Mouse (Mus musculus): ENCODE results near the gene Large1. TPM values are rescaled to one million over a fixed set of nuclear protein-coding genes. Genes with fewer than 3 reads are reported as not detected.

Large1 gene
- polyA plus RNA-seq, 1 experiment from 2014 or later: 9.6 TPM

DNA sequence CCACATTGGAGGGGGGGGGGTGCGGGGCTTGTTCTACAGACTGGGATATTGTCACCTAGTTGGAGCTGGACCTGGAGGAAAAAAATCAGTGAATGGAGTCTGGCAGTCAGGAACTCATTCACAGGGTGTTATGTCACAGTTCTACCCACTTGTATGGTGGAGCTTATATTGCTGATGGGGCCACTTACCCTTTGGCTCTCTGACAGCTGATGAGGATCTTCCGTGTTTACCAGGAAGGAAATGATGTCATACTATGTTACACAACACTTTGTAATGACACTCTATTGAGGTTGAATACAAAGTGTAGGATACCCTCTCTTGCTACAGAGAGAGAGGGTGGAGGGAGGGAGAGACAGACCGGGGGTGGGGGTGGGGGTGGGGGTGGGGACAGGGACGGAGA, 517.5 kb downstream of the Large1 start:
- H3K36me3 ChIP-seq: peaks cover 15% of the 10 kb centered on the region
- no peak overlapping the region for H3K4me2 ChIP-seq
- ATAC-seq (ENCODE audit: insufficient number of reproducible peaks, insufficient read depth, low FRiP score, low TSS enrichment, low read depth): no peak
- H3K4me1 ChIP-seq: no peaks in the 10 kb centered on the region
- H3K27me3 ChIP-seq: no peaks in the 10 kb centered on the region
- H3K4me3 ChIP-seq: no peak overlapping the region
- 87% methylated on average over 4 of the region's 4 CpGs for WGBS
- H3K27ac ChIP-seq: no peak overlapping the region
- no peaks in the 10 kb centered on the region for H3K9me3 ChIP-seq
- H3K9ac ChIP-seq: no peak overlapping the region

DNA sequence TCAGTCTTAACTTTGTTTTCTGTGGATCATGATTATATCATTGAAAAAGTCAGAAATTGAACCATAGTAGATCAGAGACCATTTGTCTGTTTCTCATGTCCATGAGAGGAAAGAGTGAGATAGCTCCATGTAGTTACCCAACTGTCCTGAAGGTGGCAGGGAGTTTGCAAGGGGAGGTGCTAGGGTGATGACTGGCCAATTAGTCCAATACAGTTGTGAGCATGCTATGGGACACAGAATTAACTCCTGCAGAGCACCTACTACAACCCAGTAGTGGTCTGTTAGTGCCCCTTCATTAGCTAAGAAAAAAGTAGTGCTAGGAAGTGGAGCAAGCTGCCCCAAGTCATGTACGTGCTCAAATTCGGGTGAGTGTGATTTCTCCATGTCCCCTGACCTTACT, 520.2 kb downstream of the Large1 start:
- no peak overlapping the region for H3K4me2 ChIP-seq
- no peaks in the 10 kb centered on the region for H3K9me3 ChIP-seq
- no peak for ATAC-seq (ENCODE audit: insufficient number of reproducible peaks, insufficient read depth, low FRiP score, low TSS enrichment, low read depth)
- H3K36me3 ChIP-seq: peaks cover 15% of the 10 kb centered on the region
- H3K9ac ChIP-seq: no peak overlapping the region
- WGBS: 77% methylated on average over 2 of the region's 2 CpGs
- H3K27ac ChIP-seq: no peak overlapping the region
- H3K4me3 ChIP-seq: no peak overlapping the region
- H3K27me3 ChIP-seq: no peaks in the 10 kb centered on the region
- no peaks in the 10 kb centered on the region for H3K4me1 ChIP-seq

DNA sequence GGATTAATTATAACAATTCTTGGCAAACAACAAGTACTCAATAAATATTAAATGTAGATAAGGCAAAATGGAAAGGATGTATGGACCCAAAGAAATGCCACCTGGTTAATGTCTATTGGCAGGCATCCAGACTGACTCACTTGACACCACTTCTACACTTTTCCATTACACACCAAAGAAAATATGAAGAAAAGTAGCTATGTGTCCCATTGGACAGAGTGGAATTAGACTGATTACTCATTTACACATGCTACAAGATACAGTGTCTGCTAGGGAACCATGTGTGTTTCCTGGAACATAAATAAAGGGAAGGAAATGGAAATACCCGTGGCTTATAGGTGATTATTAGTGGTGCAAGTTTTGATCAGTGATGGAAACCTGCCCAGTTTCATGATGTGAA, 521.0 kb downstream of the Large1 start:
- no peaks in the 10 kb centered on the region for H3K27me3 ChIP-seq

DNA sequence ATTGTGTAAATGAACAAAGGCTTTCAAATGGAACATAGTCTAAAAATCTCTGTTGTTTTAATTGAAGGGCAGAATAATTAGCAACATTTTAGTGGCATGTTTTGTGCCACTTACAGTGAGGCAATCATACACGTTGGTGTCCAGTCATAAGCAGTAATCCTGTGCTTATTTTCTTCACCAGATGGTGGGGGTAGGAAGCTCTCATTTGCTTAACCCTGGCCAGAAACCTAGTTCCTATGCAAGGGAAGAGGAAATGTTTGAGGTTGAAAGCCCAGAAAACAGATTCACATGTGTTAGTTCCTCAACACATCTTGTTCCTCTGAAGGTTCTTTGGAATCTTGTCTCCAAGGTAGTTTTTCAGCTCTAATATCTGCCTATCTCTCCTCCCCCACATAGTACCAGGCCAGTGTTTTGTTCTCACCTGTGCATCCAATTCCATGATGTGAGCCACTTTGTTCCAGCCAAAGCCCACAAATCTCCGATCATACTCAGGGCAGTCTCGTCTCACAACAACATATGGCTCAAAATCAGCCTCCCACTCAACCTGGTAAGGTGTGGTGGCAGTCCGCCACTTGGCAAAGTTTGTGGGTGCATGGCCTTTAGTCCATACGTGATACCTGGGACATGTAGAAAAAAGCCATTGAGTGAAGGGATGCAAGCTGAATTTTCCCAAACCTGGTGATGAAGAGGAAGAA, 535.5 kb downstream of the Large1 start:
- no peaks in the 10 kb centered on the region for H3K9me3 ChIP-seq
- H3K4me1 ChIP-seq: no peaks in the 10 kb centered on the region
- no peak overlapping the region for H3K4me3 ChIP-seq
- WGBS: 84% methylated on average over 5 of the region's 5 CpGs
- no peak overlapping the region for H3K4me2 ChIP-seq
- peaks cover 23% of the 10 kb centered on the region for H3K36me3 ChIP-seq
- no peak overlapping the region for H3K27ac ChIP-seq
- ATAC-seq (ENCODE audit: insufficient number of reproducible peaks, insufficient read depth, low FRiP score, low TSS enrichment, low read depth): no peak
- H3K9ac ChIP-seq: no peak overlapping the region
- H3K27me3 ChIP-seq: no peaks in the 10 kb centered on the region

More for the DNA sequence above, 521.0 kb downstream of the Large1 start:
- H3K36me3 ChIP-seq: peaks cover 8% of the 10 kb centered on the region
- no peak overlapping the region for H3K4me3 ChIP-seq
- H3K4me2 ChIP-seq: no peak overlapping the region
- no peak overlapping the region for H3K27ac ChIP-seq
- no peaks in the 10 kb centered on the region for H3K4me1 ChIP-seq
- H3K9ac ChIP-seq: no peak overlapping the region
- no peak for ATAC-seq (ENCODE audit: insufficient number of reproducible peaks, insufficient read depth, low FRiP score, low TSS enrichment, low read depth)
- WGBS: 83% methylated on average over 1 of the region's 1 CpGs
- H3K9me3 ChIP-seq: no peaks in the 10 kb centered on the region

DNA sequence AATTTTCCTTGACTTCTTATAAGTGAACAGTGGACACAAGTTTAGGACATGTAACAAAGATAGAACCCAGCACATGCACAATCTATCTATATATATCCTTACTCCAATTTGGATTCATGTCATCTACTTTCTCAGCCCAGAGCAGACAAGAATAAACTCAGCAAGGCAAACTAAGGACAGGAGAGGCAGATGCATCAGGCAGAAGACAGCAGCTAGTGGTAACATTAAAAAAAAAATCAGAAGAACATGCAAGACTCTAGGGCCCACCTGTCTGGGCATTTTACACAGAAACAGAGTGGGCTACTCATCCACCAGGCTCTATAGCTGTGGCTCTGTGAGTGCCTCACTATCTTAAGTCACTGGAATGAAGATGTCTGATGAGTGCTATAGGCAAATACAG, 536.7 kb downstream of the Large1 start:
- Histone ChIP-seq H3K36me3 (peaks cover 18% of the 10 kb centered on the region), H3K4me2 (no peak overlapping the region), H3K4me3 (no peak overlapping the region), H3K27ac (no peak overlapping the region), H3K27me3 (no peaks in the 10 kb centered on the region), H3K9ac (no peak overlapping the region), H3K4me1 (no peaks in the 10 kb centered on the region), H3K9me3 (no peaks in the 10 kb centered on the region)
- ATAC-seq (ENCODE audit: insufficient number of reproducible peaks, insufficient read depth, low FRiP score, low TSS enrichment, low read depth): no peak

DNA sequence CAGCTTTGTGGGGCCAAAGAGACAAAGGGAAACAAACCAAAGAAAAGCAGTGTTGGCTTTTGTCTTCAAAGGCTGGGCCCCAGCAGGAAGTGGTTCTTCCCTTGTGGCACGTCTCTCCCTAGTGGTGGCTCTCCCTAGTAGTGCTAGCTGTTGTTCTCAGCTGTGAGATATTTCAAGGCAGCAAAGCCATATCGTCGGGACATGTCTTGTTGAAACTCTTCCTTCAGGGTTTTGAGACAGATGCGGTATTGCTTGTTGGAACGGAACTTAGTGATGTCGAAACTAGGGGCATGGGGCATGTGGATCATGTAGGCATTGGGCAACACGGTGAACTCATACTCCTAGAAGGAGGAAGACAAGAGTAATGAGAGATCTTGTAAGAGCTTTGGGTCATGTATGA, 537.7 kb downstream of the Large1 start:
- Histone ChIP-seq H3K9me3 (no peaks in the 10 kb centered on the region), H3K4me3 (no peak overlapping the region), H3K27ac (no peak overlapping the region), H3K4me1 (no peaks in the 10 kb centered on the region), H3K27me3 (no peaks in the 10 kb centered on the region), H3K36me3 (peaks cover 13% of the 10 kb centered on the region), H3K4me2 (no peak overlapping the region), H3K9ac (no peak overlapping the region)
- no peak for ATAC-seq (ENCODE audit: insufficient number of reproducible peaks, insufficient read depth, low FRiP score, low TSS enrichment, low read depth)
- 85% methylated on average over 7 of the region's 7 CpGs for whole genome bisulfite sequencing

DNA sequence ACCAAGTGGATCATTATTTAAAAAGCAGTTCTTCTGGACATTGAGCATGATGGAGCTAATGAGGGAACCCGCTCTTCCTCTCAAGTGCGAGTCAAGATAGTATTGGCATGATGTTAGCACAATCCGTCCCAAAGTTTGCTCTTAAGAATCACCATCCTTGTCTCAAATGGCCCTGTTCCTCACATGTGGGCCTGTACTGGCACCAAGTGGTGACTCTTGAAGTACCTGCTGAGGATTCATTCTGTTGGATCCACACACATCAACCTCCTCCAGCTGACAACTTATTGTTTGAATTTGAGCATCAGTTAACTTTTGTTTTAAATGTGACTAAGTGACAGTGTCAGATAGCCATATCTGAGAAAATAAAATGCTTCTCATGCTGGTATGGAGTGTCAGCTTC, 540.6 kb downstream of the Large1 start:
- Histone ChIP-seq H3K9me3 (no peaks in the 10 kb centered on the region), H3K4me3 (no peak overlapping the region), H3K9ac (no peak overlapping the region), H3K4me1 (no peaks in the 10 kb centered on the region), H3K36me3 (peaks cover 13% of the 10 kb centered on the region), H3K27me3 (no peaks in the 10 kb centered on the region), H3K4me2 (no peak overlapping the region), H3K27ac (no peak overlapping the region)
- no peak for ATAC-seq (ENCODE audit: insufficient number of reproducible peaks, insufficient read depth, low FRiP score, low TSS enrichment, low read depth)
- 87% methylated on average over 3 of the region's 3 CpGs for WGBS

DNA sequence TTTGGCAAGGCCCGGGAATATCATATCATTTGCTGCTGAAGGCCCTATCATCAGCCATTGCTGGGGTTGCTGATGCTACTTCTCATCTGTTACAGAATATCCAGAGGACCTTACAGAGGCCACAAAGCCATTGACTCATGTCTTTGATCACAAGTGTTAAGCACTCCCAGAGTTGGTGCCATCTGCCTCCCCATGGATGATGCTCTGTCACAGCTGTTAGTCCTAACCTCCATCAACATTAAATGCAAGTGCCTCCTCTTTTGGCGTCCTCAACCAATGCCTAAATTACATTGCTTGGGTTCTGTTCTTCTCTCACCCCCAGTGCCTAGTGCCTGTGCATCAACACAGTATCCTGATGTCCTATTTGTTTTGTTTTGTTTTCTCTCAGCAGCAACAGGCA, 551.8 kb downstream of the Large1 start:
- no peaks in the 10 kb centered on the region for H3K27me3 ChIP-seq
- peaks cover 2% of the 10 kb centered on the region; the same call in 1 of the 2 replicates for H3K9me3 ChIP-seq
- WGBS: 83% methylated on average over 2 of the region's 2 CpGs
- H3K9ac ChIP-seq: no peak overlapping the region
- H3K4me1 ChIP-seq: no peaks in the 10 kb centered on the region
- no peak overlapping the region for H3K4me2 ChIP-seq
- no peaks in the 10 kb centered on the region for H3K36me3 ChIP-seq
- H3K4me3 ChIP-seq: no peak overlapping the region
- H3K27ac ChIP-seq: no peak overlapping the region
- no peak for ATAC-seq (ENCODE audit: insufficient number of reproducible peaks, insufficient read depth, low FRiP score, low TSS enrichment, low read depth)

DNA sequence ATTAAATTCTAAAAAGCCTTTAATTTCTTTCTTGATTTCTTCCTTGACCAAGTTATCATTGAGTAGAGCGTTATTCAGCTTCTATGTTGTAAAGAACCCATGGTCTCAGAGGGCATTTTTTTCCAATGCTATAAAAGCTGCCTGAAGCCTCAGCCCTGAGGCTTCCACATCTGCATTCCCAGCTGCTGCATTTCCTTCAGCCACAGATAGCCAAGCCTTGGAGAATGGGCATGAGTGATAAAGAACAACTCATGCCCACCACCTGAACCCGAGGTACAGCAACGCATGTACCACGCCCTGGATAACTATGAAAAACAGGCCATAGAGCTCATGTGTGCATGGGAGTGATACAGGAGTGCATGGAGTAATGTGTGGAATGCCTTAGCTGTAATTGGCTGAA, 572.7 kb downstream of the Large1 start:
- 92% methylated on average over 4 of the region's 4 CpGs for WGBS
- Histone ChIP-seq H3K4me2 (no peak overlapping the region), H3K4me1 (no peaks in the 10 kb centered on the region), H3K27ac (no peak overlapping the region), H3K9me3 (no peaks in the 10 kb centered on the region), H3K9ac (no peak overlapping the region), H3K36me3 (no peaks in the 10 kb centered on the region), H3K27me3 (no peaks in the 10 kb centered on the region), H3K4me3 (no peak overlapping the region)
- no peak for ATAC-seq (ENCODE audit: insufficient number of reproducible peaks, insufficient read depth, low FRiP score, low TSS enrichment, low read depth)

DNA sequence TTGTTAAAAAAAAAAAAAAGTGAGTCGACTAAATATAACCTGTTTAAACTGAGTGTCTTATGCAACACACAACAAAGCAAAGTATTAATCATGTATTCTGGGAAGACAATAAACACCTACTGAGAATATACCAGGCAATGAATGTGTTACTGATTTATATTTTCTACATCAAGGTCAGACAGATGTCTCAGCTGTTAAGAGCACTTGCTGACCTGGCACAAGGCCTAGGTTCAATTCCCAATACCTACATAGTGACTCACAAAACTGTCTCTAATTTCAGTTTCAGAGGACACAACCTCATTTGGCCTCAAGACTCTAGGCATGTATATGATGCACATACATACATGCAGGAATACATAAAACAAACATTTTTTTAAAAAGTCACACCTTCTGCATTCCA, 575.5 kb downstream of the Large1 start:
- no peak for ATAC-seq (ENCODE audit: insufficient number of reproducible peaks, insufficient read depth, low FRiP score, low TSS enrichment, low read depth)
- WGBS: 83% methylated on average over 1 of the region's 1 CpGs
- H3K9me3 ChIP-seq: no peaks in the 10 kb centered on the region
- no peak overlapping the region for H3K9ac ChIP-seq
- H3K4me2 ChIP-seq: no peak overlapping the region
- no peak overlapping the region for H3K4me3 ChIP-seq
- no peaks in the 10 kb centered on the region for H3K36me3 ChIP-seq
- no peak overlapping the region for H3K27ac ChIP-seq
- H3K27me3 ChIP-seq: no peaks in the 10 kb centered on the region
- no peaks in the 10 kb centered on the region for H3K4me1 ChIP-seq

DNA sequence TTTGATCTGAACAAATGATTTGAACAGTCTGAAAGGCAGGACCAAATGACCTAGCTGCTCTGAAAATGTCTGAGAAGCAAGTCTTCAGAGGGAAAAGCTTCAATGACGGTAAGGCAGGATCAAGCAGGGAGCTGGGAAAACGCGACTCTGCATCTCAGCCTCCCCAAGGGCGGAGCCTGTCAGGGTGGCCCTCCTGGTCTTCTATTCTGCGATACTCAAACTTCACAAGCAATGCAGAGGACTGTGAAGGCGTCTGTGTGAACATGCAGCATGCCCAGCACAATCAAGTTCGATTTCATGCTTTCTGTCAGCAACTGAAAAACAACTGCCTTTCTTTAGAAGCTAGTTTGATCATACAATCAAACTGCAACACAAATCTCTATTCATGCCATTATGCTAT, 586.6 kb downstream of the Large1 start:
- 26% methylated on average over 7 of the region's 7 CpGs for WGBS
- H3K4me1 ChIP-seq: peaks cover 4% of the 10 kb centered on the region; the same call in 1 of the 2 replicates
- no peaks in the 10 kb centered on the region for H3K27me3 ChIP-seq
- no peak overlapping the region for H3K4me2 ChIP-seq
- H3K9ac ChIP-seq: no peak overlapping the region
- no peak overlapping the region for H3K27ac ChIP-seq
- no peak for ATAC-seq (ENCODE audit: insufficient number of reproducible peaks, insufficient read depth, low FRiP score, low TSS enrichment, low read depth)
- H3K36me3 ChIP-seq: no peaks in the 10 kb centered on the region
- no peaks in the 10 kb centered on the region for H3K9me3 ChIP-seq
- H3K4me3 ChIP-seq: no peak overlapping the region

DNA sequence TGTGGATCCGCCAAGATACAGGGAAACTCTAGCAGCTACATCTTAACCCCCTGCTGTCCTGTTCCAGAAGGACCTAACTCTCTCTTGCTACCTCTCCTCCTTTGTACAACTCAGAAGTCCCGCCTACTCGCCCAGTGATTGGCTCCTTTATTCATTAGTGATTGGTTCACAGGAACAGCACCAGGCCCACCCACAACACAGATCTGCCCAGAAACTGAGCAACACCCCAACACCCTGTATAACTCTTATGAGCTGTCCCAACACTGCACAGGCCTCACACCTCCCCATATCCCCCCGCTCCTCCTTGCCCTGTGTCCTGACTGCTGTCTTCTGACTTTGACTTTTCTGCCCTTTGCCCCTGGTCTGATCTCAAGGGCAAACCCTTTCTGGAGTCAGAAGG, 587.6 kb downstream of the Large1 start:
- no peak for ATAC-seq (ENCODE audit: insufficient number of reproducible peaks, insufficient read depth, low FRiP score, low TSS enrichment, low read depth)
- 68% methylated on average over 4 of the region's 4 CpGs for WGBS
- H3K27ac ChIP-seq: no peak overlapping the region

More for the DNA sequence above, 587.6 kb downstream of the Large1 start:
- Histone ChIP-seq H3K4me1 (peaks cover 4% of the 10 kb centered on the region; the same call in 1 of the 2 replicates), H3K9me3 (no peaks in the 10 kb centered on the region), H3K27me3 (no peaks in the 10 kb centered on the region), H3K4me2 (no peak overlapping the region), H3K4me3 (no peak overlapping the region), H3K9ac (no peak overlapping the region), H3K36me3 (no peaks in the 10 kb centered on the region)
